Mouse (Mus musculus): Measurements from ENCODE around the gene Them4. TPM values are rescaled to one million over a fixed set of nuclear protein-coding genes. Genes with fewer than 3 reads are reported as not detected.
A peak's percentile ranks its signal among the peaks of the same experiment; 100 is the strongest.

The Them4 gene
- polyA plus RNA-seq, 1 experiment from 2014 or later, result 6.2 TPM

DNA sequence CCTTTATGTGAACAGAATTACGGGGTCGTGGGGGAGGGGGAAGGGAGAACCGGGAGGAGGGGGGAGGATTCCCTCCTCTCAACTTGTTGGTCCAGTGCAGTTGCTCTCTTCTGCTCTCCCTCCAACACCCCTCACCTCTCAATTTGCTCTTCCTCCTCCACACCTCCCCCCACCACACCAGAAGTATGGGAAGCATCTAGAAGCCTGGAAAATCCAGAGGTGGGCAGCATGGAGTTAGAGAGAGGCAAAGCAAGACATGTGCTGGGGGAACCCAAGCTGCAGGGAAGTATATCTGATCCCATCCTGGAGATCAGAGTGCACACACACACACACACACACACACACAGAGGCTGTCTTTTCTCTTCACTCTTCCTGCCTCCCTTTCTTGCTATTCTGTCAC lies 62.1 kb downstream of the Them4 start:
- no peak overlapping the region for H3K9ac ChIP-seq (ENCODE audit: low read depth, low read length)
- no peak overlapping the region; the same call in 1 of the 2 replicates for H3K4me2 ChIP-seq
- H3K27me3 ChIP-seq (replicated peaks; ENCODE audit: control insufficient read depth, insufficient read depth, low read length), result peaks cover 15% of the 10 kb centered on the region
- no peak; the same call in 1 of the 2 replicates for ATAC-seq (replicated peaks; ENCODE audit: low FRiP score)
- no peaks in the 10 kb centered on the region; the same call in 1 of the 2 replicates for H3K4me1 ChIP-seq (replicated peaks; ENCODE audit: control insufficient read depth, insufficient read depth, low read length)
- no peaks in the 10 kb centered on the region for H3K36me3 ChIP-seq (ENCODE audit: control insufficient read depth, insufficient read depth, low read length)
- H3K9me3 ChIP-seq (ENCODE audit: control insufficient read depth, low read length), result no peaks in the 10 kb centered on the region
- no peak overlapping the region for H3K27ac ChIP-seq (ENCODE audit: low read depth, low read length)
- no peak overlapping the region for H3K4me3 ChIP-seq (ENCODE audit: low read depth, low read length)
- 0% methylated on average over 3 of the region's 3 CpGs for WGBS
- DNase-seq (ENCODE audit: low spot score), result no peak

DNA sequence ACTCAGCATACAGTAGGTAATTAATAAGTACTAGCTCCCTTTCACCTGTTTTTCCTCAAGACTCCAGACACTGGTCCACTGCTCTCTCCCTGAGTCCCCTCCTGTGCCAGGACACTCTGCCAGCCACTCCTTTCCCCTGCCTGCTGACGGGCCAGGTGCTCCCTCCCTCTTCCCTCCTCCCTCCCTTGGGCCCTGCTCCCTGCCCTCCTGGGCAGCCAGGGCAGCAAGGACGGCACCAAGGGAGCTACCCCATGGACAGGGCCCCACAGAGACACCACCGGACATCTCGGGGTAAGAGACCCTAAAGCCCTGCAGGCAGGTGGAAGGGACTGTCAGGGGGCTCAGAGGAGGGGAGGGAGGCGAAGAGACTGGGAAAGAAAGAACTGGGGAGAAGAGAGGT lies 62.8 kb downstream of the Them4 start, which contains the start of gene Rorc:
TSS of gene Rorc (plus strand) at position 154 of the 400 bp plus-strand sequence.
- Histone ChIP-seq H3K4me2 (peak within 1 kb of the TSS; percentile 39), H3K36me3 (ENCODE audit: control insufficient read depth, insufficient read depth, low read length) (no peaks in the 10 kb centered on the region), H3K9ac (ENCODE audit: low read depth, low read length) (no peak within 1 kb of the TSS), H3K4me1 (replicated peaks; ENCODE audit: control insufficient read depth, insufficient read depth, low read length) (no peaks in the 10 kb centered on the region; the same call in 1 of the 2 replicates), H3K9me3 (ENCODE audit: control insufficient read depth, low read length) (no peaks in the 10 kb centered on the region), H3K4me3 (ENCODE audit: low read depth, low read length) (no peak within 1 kb of the TSS; the same call in 1 of the 2 replicates), H3K27me3 (replicated peaks; ENCODE audit: control insufficient read depth, insufficient read depth, low read length) (peaks cover 15% of the 10 kb centered on the region), H3K27ac (ENCODE audit: low read depth, low read length) (no peak within 1 kb of the TSS)
- WGBS, result 20% methylated on average over 5 of the region's 5 CpGs
- no peak for DNase-seq (ENCODE audit: low spot score)
- ATAC-seq (replicated peaks; ENCODE audit: low FRiP score), result no peak

DNA sequence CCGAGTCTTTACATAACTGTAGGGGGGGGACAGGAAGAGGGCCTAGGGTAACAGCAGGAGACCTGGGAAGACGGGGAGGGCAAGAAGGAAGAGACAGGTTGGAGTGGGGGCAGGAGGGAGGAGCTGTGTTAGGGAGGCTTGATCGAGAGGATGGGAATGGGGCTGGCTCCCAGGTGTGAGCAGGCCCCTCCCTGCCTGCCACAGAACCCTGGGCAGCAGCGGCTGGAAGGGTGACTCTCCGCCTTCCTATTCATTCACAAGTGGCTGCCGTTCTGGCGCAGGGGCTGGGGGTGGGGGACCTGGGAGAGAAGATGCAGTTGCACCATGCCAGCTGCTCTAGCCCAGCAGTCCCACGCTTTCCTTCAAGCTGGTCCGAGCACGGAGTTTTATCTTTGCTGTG lies 63.2 kb downstream of the Them4 start:
- WGBS, result 9% methylated on average over 10 of the region's 10 CpGs
- H3K36me3 ChIP-seq (ENCODE audit: control insufficient read depth, insufficient read depth, low read length), result no peaks in the 10 kb centered on the region
- H3K4me1 ChIP-seq (replicated peaks; ENCODE audit: control insufficient read depth, insufficient read depth, low read length), result no peaks in the 10 kb centered on the region; the same call in 1 of the 2 replicates
- no peak overlapping the region for H3K9ac ChIP-seq (ENCODE audit: low read depth, low read length)
- peak overlapping the region; percentile 39 for H3K4me2 ChIP-seq
- no peak overlapping the region for H3K27ac ChIP-seq (ENCODE audit: low read depth, low read length)
- no peak for DNase-seq (ENCODE audit: low spot score)
- peaks cover 15% of the 10 kb centered on the region for H3K27me3 ChIP-seq (replicated peaks; ENCODE audit: control insufficient read depth, insufficient read depth, low read length)
- no peaks in the 10 kb centered on the region for H3K9me3 ChIP-seq (ENCODE audit: control insufficient read depth, low read length)
- no peak overlapping the region; the same call in 1 of the 2 replicates for H3K4me3 ChIP-seq (ENCODE audit: low read depth, low read length)
- no peak for ATAC-seq (replicated peaks; ENCODE audit: low FRiP score)

DNA sequence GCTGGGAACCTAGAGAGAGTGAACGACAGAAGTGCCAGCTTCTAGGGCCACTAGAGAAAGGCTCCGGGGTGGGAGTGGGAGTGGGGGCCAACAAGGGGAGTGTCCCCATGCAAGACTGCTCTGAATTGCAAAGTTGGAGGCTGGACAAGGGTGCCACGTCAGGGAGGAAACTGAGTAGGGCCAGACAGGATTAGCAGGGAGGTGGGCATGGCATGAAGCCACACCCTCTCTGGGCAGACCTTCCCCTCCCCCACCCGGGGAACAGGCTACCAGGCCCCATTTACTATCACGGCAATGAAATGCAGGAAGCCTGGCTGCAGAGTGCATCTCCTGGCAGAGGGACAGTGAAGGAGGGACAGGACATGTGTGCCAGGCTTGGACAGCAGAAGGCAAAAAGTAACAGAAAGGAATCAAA lies 63.7 kb downstream of the Them4 start:
- 7% methylated on average over 5 of the region's 5 CpGs for WGBS
- ATAC-seq (replicated peaks; ENCODE audit: low FRiP score), result no peak
- DNase-seq (ENCODE audit: low spot score), result no peak
- H3K9me3 ChIP-seq (ENCODE audit: control insufficient read depth, low read length), result no peaks in the 10 kb centered on the region
- H3K9ac ChIP-seq (ENCODE audit: low read depth, low read length), result no peak overlapping the region
- no peak overlapping the region for H3K27ac ChIP-seq (ENCODE audit: low read depth, low read length)
- peak overlapping the region; percentile 39 for H3K4me2 ChIP-seq
- H3K27me3 ChIP-seq (replicated peaks; ENCODE audit: control insufficient read depth, insufficient read depth, low read length), result peaks cover 15% of the 10 kb centered on the region
- H3K4me3 ChIP-seq (ENCODE audit: low read depth, low read length), result no peak overlapping the region
- H3K36me3 ChIP-seq (ENCODE audit: control insufficient read depth, insufficient read depth, low read length), result no peaks in the 10 kb centered on the region
- no peaks in the 10 kb centered on the region; the same call in 1 of the 2 replicates for H3K4me1 ChIP-seq (replicated peaks; ENCODE audit: control insufficient read depth, insufficient read depth, low read length)

DNA sequence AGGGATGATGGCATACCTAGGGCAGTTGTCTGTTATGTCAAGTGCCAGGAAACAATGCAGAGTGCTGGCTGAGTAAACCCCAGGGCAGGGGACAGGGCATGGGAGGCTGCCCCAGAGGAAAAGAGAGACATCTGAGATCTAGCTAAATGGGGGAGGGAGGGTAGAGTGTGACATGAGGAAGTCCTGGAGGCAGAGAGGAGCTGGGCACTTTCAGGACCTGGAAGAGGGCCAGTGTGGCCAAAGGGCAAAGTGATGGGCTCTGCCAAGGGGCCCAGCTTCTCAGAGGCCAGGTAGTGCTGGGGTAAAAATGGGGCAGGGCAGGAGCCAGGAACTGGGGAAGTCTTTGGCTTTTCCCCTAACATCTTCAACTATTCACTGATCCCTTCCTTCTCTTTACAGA lies 64.7 kb downstream of the Them4 start:
- H3K4me1 ChIP-seq (replicated peaks; ENCODE audit: control insufficient read depth, insufficient read depth, low read length), result no peaks in the 10 kb centered on the region; the same call in 1 of the 2 replicates
- H3K27ac ChIP-seq (ENCODE audit: low read depth, low read length), result no peak overlapping the region
- no peak for ATAC-seq (replicated peaks; ENCODE audit: low FRiP score)
- H3K4me2 ChIP-seq, result no peak overlapping the region
- H3K4me3 ChIP-seq (ENCODE audit: low read depth, low read length), result no peak overlapping the region
- no peak overlapping the region for H3K9ac ChIP-seq (ENCODE audit: low read depth, low read length)
- no peaks in the 10 kb centered on the region for H3K36me3 ChIP-seq (ENCODE audit: control insufficient read depth, insufficient read depth, low read length)
- H3K9me3 ChIP-seq (ENCODE audit: control insufficient read depth, low read length), result no peaks in the 10 kb centered on the region
- peaks cover 15% of the 10 kb centered on the region for H3K27me3 ChIP-seq (replicated peaks; ENCODE audit: control insufficient read depth, insufficient read depth, low read length)
- DNase-seq (ENCODE audit: low spot score), result no peak

DNA sequence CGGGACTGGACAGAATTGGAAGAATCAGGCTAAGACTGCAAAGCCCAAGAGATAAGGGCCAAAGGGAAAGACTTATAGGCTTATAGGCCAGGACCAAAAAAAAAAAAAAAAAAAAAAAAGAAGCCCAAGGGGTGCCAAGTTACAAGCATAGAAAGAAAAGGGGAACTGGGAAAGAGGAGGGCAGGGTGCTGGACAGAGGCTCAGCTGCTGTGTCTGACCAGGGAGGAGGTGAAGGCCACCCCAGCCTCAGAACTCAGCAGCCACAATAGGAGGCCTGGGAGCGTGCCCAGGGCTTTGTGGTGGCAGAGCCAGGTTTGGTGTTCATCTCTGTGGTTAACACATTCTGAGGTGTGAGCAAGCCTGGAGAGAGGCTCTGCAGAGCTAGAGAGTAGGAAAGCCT lies 65.3 kb downstream of the Them4 start:
- H3K36me3 ChIP-seq (ENCODE audit: control insufficient read depth, insufficient read depth, low read length), result no peaks in the 10 kb centered on the region
- no peak overlapping the region for H3K27ac ChIP-seq (ENCODE audit: low read depth, low read length)
- DNase-seq (ENCODE audit: low spot score) (no peak), ATAC-seq (replicated peaks; ENCODE audit: low FRiP score) (no peak)
- no peak overlapping the region for H3K4me3 ChIP-seq (ENCODE audit: low read depth, low read length)
- H3K27me3 ChIP-seq (replicated peaks; ENCODE audit: control insufficient read depth, insufficient read depth, low read length), result peaks cover 15% of the 10 kb centered on the region
- H3K4me1 ChIP-seq (replicated peaks; ENCODE audit: control insufficient read depth, insufficient read depth, low read length), result no peaks in the 10 kb centered on the region; the same call in 1 of the 2 replicates
- WGBS, result 54% methylated on average over 2 of the region's 2 CpGs
- H3K9me3 ChIP-seq (ENCODE audit: control insufficient read depth, low read length), result no peaks in the 10 kb centered on the region
- H3K4me2 ChIP-seq, result no peak overlapping the region
- H3K9ac ChIP-seq (ENCODE audit: low read depth, low read length), result no peak overlapping the region

DNA sequence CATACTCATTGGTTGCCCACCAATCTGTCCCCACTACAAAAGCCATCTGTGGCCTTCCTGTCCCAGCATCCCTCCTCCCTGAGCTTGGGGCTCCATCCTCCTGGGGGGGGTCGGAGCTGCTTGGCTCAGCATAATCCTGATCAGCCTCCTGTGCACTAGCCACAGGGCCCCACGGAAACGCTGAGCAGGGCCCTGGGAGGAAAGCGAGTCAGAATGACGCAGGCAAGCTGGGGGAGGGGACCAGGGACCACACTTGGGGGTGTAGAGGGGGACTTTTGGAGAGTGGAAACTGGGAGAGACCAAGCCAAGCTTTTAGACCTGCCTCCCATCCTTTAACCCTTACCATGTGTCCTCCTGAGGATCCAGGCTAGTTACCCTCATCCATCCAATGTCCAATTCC lies 66.0 kb downstream of the Them4 start:
- H3K4me2 ChIP-seq, result no peak overlapping the region
- no peak for DNase-seq (ENCODE audit: low spot score)
- H3K36me3 ChIP-seq (ENCODE audit: control insufficient read depth, insufficient read depth, low read length), result no peaks in the 10 kb centered on the region
- H3K27ac ChIP-seq (ENCODE audit: low read depth, low read length), result no peak overlapping the region
- no peaks in the 10 kb centered on the region for H3K9me3 ChIP-seq (ENCODE audit: control insufficient read depth, low read length)
- 30% methylated on average over 5 of the region's 5 CpGs for WGBS
- H3K4me3 ChIP-seq (ENCODE audit: low read depth, low read length), result no peak overlapping the region
- H3K27me3 ChIP-seq (replicated peaks; ENCODE audit: control insufficient read depth, insufficient read depth, low read length), result peaks cover 15% of the 10 kb centered on the region
- H3K9ac ChIP-seq (ENCODE audit: low read depth, low read length), result no peak overlapping the region
- no peaks in the 10 kb centered on the region; the same call in 1 of the 2 replicates for H3K4me1 ChIP-seq (replicated peaks; ENCODE audit: control insufficient read depth, insufficient read depth, low read length)
- ATAC-seq (replicated peaks; ENCODE audit: low FRiP score), result no peak

DNA sequence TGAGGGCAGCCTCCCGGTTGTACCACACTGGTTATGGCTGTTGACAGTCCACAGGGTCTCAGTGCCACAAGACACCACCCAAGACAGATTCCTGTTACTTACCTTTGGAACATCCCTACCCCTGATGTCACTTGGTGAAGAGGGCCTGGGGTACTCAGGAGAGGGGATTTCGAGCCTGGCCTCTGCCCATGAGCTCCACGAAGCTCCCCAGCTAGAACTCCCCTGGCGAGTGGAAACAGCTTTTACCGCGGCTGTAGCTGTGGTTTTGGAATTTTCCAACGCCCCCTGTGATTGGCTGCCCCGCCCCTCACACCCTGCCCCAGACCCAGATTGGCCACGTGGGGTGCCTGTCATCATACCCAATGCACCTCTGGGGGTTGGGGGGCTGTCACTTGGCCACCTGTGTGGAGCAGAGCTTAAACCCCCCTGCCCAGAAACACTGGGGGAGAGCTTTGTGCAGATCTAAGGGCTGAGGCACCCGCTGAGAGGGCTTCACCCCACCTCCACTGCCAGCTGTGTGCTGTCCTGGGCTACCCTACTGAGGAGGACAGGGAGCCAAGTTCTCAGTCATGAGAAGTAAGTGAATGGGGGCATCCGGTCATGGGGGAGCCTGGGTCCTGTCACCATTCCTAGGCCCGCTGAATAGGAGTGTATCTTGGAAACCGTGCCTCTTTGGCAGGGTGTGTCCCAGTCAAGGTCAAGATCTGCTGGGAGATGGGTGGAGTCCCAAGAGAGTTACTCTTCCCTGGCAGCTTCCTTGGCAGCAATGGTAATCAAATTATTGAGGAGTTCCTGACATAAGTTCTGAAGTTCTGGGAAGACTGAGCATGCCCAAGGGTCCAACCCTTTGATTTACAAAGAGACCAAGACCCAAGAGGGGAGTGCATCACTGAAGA lies 67.4 kb downstream of the Them4 start:
- Histone ChIP-seq H3K27me3 (replicated peaks; ENCODE audit: control insufficient read depth, insufficient read depth, low read length) (peaks cover 15% of the 10 kb centered on the region), H3K9me3 (ENCODE audit: control insufficient read depth, low read length) (no peaks in the 10 kb centered on the region), H3K36me3 (ENCODE audit: control insufficient read depth, insufficient read depth, low read length) (no peaks in the 10 kb centered on the region), H3K4me2 (no peak overlapping the region), H3K9ac (ENCODE audit: low read depth, low read length) (no peak overlapping the region), H3K27ac (ENCODE audit: low read depth, low read length) (no peak overlapping the region), H3K4me3 (ENCODE audit: low read depth, low read length) (no peak overlapping the region), H3K4me1 (replicated peaks; ENCODE audit: control insufficient read depth, insufficient read depth, low read length) (no peaks in the 10 kb centered on the region; the same call in 1 of the 2 replicates)
- DNase-seq (ENCODE audit: low spot score) (no peak), ATAC-seq (replicated peaks; ENCODE audit: low FRiP score) (no peak)
- WGBS, result 14% methylated on average over 13 of the region's 13 CpGs

Measured in liver, embryonic 11.5 days (tissue).